Mouse (Mus musculus): ENCODE measurements at regions not wholly inside any gene's neighbourhood (a gene's known extent, or its start where the extent isn't known, plus 50 kb on each side); places are given as distances from the start of the nearest gene placed in this dataset. TPM values are rescaled to one million over a fixed set of nuclear protein-coding genes. Genes with fewer than 3 reads are reported as not detected.

GRCm38 (mm10) chr8:5800594-5800993 is 695.4 kb upstream of the Slc10a2 start:
- ATAC-seq (ENCODE audit: low FRiP score, low read depth) = 0 out of 2 replicates have a peak, but pooled peaks have one; percentile 34
- WGBS = 63% methylated on average over 3 of the region's 3 CpGs
- no peaks in the 10 kb centered on the region for H3K9me3 ChIP-seq

GRCm38 (mm10) chr8:5756366-5756765 is 651.2 kb upstream of the Slc10a2 start:
- no peaks in the 10 kb centered on the region for H3K9me3 ChIP-seq
- no peaks in the 10 kb centered on the region for H3K36me3 ChIP-seq
- no peak overlapping the region for H3K4me3 ChIP-seq
- no peak for ATAC-seq (ENCODE audit: low FRiP score, low read depth)
- no peak overlapping the region for H3K27ac ChIP-seq (replicated peaks)
- H3K27me3 ChIP-seq = no peaks in the 10 kb centered on the region
- no peak overlapping the region for H3K9ac ChIP-seq
- no peaks in the 10 kb centered on the region for H3K4me1 ChIP-seq (replicated peaks)
- no peak overlapping the region for H3K4me2 ChIP-seq
- 87% methylated on average over 1 of the region's 1 CpGs for WGBS

More at GRCm38 (mm10) chr8:5800594-5800993, 695.4 kb upstream of the Slc10a2 start:
- Histone ChIP-seq H3K27me3 (no peaks in the 10 kb centered on the region), H3K4me3 (no peak overlapping the region), H3K27ac (replicated peaks) (no peak overlapping the region), H3K4me2 (no peak overlapping the region), H3K36me3 (no peaks in the 10 kb centered on the region), H3K9ac (no peak overlapping the region), H3K4me1 (replicated peaks) (no peaks in the 10 kb centered on the region)

GRCm38 (mm10) chr8:5739503-5739902 is 634.4 kb upstream of the Slc10a2 start:
- Histone ChIP-seq H3K4me3 (no peak overlapping the region), H3K4me1 (replicated peaks) (no peaks in the 10 kb centered on the region), H3K36me3 (no peaks in the 10 kb centered on the region), H3K4me2 (no peak overlapping the region), H3K9me3 (no peaks in the 10 kb centered on the region), H3K27ac (replicated peaks) (no peak overlapping the region), H3K9ac (no peak overlapping the region), H3K27me3 (no peaks in the 10 kb centered on the region)
- WGBS = 79% methylated on average over 2 of the region's 2 CpGs
- ATAC-seq (ENCODE audit: low FRiP score, low read depth) = no peak

- 72% methylated on average over 2 of the region's 2 CpGs for WGBS
- Histone ChIP-seq H3K27ac (replicated peaks) (no peak overlapping the region), H3K27me3 (no peaks in the 10 kb centered on the region), H3K4me3 (no peak overlapping the region), H3K9me3 (no peaks in the 10 kb centered on the region), H3K9ac (no peak overlapping the region), H3K4me2 (no peak overlapping the region), H3K36me3 (no peaks in the 10 kb centered on the region), H3K4me1 (replicated peaks) (no peaks in the 10 kb centered on the region)
- ATAC-seq (ENCODE audit: low FRiP score, low read depth) = no peak
Observed at GRCm38 (mm10) chr8:5727416-5727815, 622.3 kb upstream of the Slc10a2 start.

- Histone ChIP-seq H3K4me1 (replicated peaks) (no peaks in the 10 kb centered on the region), H3K27ac (replicated peaks) (no peak overlapping the region), H3K4me3 (no peak overlapping the region), H3K36me3 (no peaks in the 10 kb centered on the region), H3K9me3 (no peaks in the 10 kb centered on the region), H3K4me2 (no peak overlapping the region), H3K9ac (no peak overlapping the region), H3K27me3 (no peaks in the 10 kb centered on the region)
- no peak for ATAC-seq (ENCODE audit: low FRiP score, low read depth)
Observed at GRCm38 (mm10) chr8:5687999-5688398, 582.8 kb upstream of the Slc10a2 start.

GRCm38 (mm10) chr8:5674971-5675370 is 569.8 kb upstream of the Slc10a2 start:
- WGBS = 79% methylated on average over 5 of the region's 5 CpGs
- no peaks in the 10 kb centered on the region for H3K9me3 ChIP-seq
- no peak overlapping the region for H3K27ac ChIP-seq (replicated peaks)
- H3K4me2 ChIP-seq = no peak overlapping the region
- ATAC-seq (ENCODE audit: low FRiP score, low read depth) = no peak
- no peaks in the 10 kb centered on the region for H3K4me1 ChIP-seq (replicated peaks)
- H3K27me3 ChIP-seq = no peaks in the 10 kb centered on the region
- no peak overlapping the region for H3K9ac ChIP-seq
- H3K36me3 ChIP-seq = no peaks in the 10 kb centered on the region
- no peak overlapping the region for H3K4me3 ChIP-seq

Small RNAs in the stretch of these regions (microRNA-seq; reads per million reads assigned to microRNA genes)
- not detected for gene Gm22565
